Mouse (Mus musculus) embryonic facial prominence, embryonic 15.5 days (tissue): ENCODE measurements around the gene Parp16. TPM values are rescaled to one million over a fixed set of nuclear protein-coding genes. Genes with fewer than 3 reads are reported as not detected.
"Not testable (repeated sequence)": the region's sequence is repeated elsewhere in the genome, so short reads cannot be mapped to it uniquely, and the experiment has no call there.

ENCODE experiments used
- ATAC-seq: fragments of 200-750 bp; cut with Nextera tagmentation; 2 replicates; pipeline ENCODE4 v1.8.0; 2017; ENCODE audit warnings: low read depth, moderate TSS enrichment; ENCODE audit not compliant: insufficient number of reproducible peaks, low FRiP score, low TSS enrichment
- H3K27ac ChIP-seq: fragments of 300-500 bp; sonication (generic); replicated peaks from 2 replicates; pipeline ENCODE4 v1.5.1; 2015; ENCODE audit warnings: mild to moderate bottlenecking, inconsistent platforms
- H3K27me3 ChIP-seq: fragments of 300-500 bp; sonication (generic); 2 replicates; pipeline ENCODE4 v1.6.1; 2015; ENCODE audit warnings: inconsistent platforms
- H3K36me3 ChIP-seq: fragments of 300-500 bp; sonication (generic); 2 replicates; pipeline ENCODE4 v1.6.1; 2015; ENCODE audit warnings: mild to moderate bottlenecking, inconsistent platforms
- H3K4me1 ChIP-seq: fragments of 300-500 bp; sonication (generic); 2 replicates; pipeline ENCODE4 v1.6.1; 2015; ENCODE audit warnings: inconsistent platforms
- H3K4me2 ChIP-seq: fragments of 300-500 bp; sonication (generic); replicated peaks from 2 replicates; pipeline ENCODE4 v1.6.1; 2015; ENCODE audit warnings: mild to moderate bottlenecking, inconsistent platforms
- H3K4me3 ChIP-seq: fragments of 300-500 bp; sonication (generic); replicated peaks from 2 replicates; pipeline ENCODE4 v1.5.1; 2015; ENCODE audit warnings: mild to moderate bottlenecking, inconsistent platforms
- H3K9ac ChIP-seq: fragments of 300-500 bp; sonication (generic); 2 replicates; pipeline ENCODE4 v1.6.1; 2015; ENCODE audit warnings: inconsistent platforms
- H3K9me3 ChIP-seq: fragments of 300-500 bp; sonication (generic); replicated peaks from 2 replicates; pipeline ENCODE4 v1.6.1; 2016; ENCODE audit warnings: inconsistent platforms
- WGBS: fragments of 180-500 bp; shearing (Covaris S2); methylation state at CpG from one replicate; pipeline ENCODE4 v1.1.7; 2015; 5-methylcytosine and 5-hydroxymethylcytosine counted together
- polyA plus RNA-seq: library from polyadenylated mRNA; unstranded; fragments of >200 nt; fragmentation: Nextera tagmentation; extraction: Ambion mirVana; gene quantifications from 2 replicates; pipeline ENCODE4 v1.2.1, GENCODE M21; 2015

The Parp16 gene
- polyA plus RNA-seq, 1 experiment from 2014 or later, result 8.9 TPM

- no peaks in the 10 kb centered on the region for H3K9me3 ChIP-seq
- H3K4me3 ChIP-seq, result peak overlapping the region; percentile 74
- H3K9ac ChIP-seq, result peak overlapping the region; percentile 69
- H3K27ac ChIP-seq, result peak overlapping the region; percentile 88
- no peaks in the 10 kb centered on the region for H3K27me3 ChIP-seq
- WGBS, result under 1% methylated on average over 59 of the region's 59 CpGs
- H3K4me2 ChIP-seq, result peak overlapping the region; percentile 95
- H3K36me3 ChIP-seq, result no peaks in the 10 kb centered on the region
- peaks cover 16% of the 10 kb centered on the region for H3K4me1 ChIP-seq
- peak; percentile 93 for ATAC-seq
Measured at GRCm38 (mm10) chr9:65214778-65215493, 19.8 kb downstream of the Parp16 start.

DNA sequence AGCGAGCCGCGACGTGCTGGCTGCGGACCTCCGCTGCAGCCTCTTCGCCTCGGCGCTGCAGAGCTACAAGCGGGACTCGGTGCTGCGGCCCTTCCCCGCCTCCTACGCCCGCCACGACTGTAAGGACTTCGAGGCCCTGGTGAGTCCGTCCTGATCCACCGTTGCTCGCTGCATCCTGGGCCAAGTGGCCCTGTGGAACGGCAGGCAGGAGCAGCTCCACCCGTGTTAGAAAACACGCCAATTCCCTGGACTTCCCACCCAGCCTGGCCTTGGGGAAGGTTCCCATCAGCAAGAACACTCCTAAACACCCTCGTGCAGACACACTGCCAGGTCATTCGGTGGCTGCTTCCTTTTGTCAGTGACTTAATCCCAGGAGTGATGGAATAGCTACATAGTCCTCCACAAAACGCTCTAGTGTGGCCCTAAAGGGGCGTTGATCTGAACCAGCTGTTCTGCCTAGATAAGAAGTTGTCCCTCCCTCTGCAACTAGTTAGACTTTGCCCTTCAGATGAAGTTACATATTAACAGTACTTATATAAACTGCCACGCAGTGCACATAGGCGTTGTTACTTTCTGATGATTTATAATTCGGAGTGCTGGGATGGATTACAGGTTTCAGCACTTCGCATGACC, 20.5 kb downstream of the Parp16 start:
- 9% methylated on average over 31 of the region's 31 CpGs for WGBS
- ATAC-seq, result no peak
- peak overlapping the region; percentile 74 for H3K4me3 ChIP-seq
- peak overlapping the region; percentile 95 for H3K4me2 ChIP-seq
- no peaks in the 10 kb centered on the region for H3K36me3 ChIP-seq
- peak overlapping the region; percentile 88 for H3K27ac ChIP-seq
- H3K9ac ChIP-seq, result peak overlapping the region; percentile 69
- H3K27me3 ChIP-seq, result no peaks in the 10 kb centered on the region
- H3K4me1 ChIP-seq, result peaks cover 18% of the 10 kb centered on the region
- no peaks in the 10 kb centered on the region for H3K9me3 ChIP-seq

- Histone ChIP-seq H3K4me1 (peaks cover 20% of the 10 kb centered on the region), H3K4me3 (no peak overlapping the region), H3K27me3 (no peaks in the 10 kb centered on the region), H3K36me3 (no peaks in the 10 kb centered on the region), H3K4me2 (no peak overlapping the region), H3K9ac (no peak overlapping the region), H3K9me3 (no peaks in the 10 kb centered on the region), H3K27ac (no peak overlapping the region)
- no peak for ATAC-seq
- 48% methylated on average over 8 of the region's 8 CpGs for WGBS
Measured at GRCm38 (mm10) chr9:65216972-65217371, 21.8 kb downstream of the Parp16 start.

GRCm38 (mm10) chr9:65217661-65218060, 22.5 kb downstream of the Parp16 start:
- no peaks in the 10 kb centered on the region for H3K9me3 ChIP-seq

GRCm38 (mm10) chr9:65218916-65219315, 23.8 kb downstream of the Parp16 start:
- no peaks in the 10 kb centered on the region for H3K9me3 ChIP-seq
- H3K4me3 ChIP-seq, result no peak overlapping the region
- H3K36me3 ChIP-seq, result no peaks in the 10 kb centered on the region
- H3K27me3 ChIP-seq, result no peaks in the 10 kb centered on the region
- WGBS, result 54% methylated on average over 1 of the region's 1 CpGs
- H3K4me1 ChIP-seq, result peaks cover 20% of the 10 kb centered on the region
- no peak for ATAC-seq
- H3K9ac ChIP-seq, result no peak overlapping the region
- no peak overlapping the region for H3K27ac ChIP-seq
- no peak overlapping the region for H3K4me2 ChIP-seq

More at GRCm38 (mm10) chr9:65217661-65218060, 22.5 kb downstream of the Parp16 start:
- Histone ChIP-seq H3K4me2 (no peak overlapping the region), H3K4me1 (peaks cover 20% of the 10 kb centered on the region), H3K27ac (no peak overlapping the region), H3K36me3 (no peaks in the 10 kb centered on the region), H3K27me3 (no peaks in the 10 kb centered on the region), H3K4me3 (no peak overlapping the region), H3K9ac (no peak overlapping the region)
- no peak for ATAC-seq
- 58% methylated on average over 6 of the region's 6 CpGs for WGBS

DNA sequence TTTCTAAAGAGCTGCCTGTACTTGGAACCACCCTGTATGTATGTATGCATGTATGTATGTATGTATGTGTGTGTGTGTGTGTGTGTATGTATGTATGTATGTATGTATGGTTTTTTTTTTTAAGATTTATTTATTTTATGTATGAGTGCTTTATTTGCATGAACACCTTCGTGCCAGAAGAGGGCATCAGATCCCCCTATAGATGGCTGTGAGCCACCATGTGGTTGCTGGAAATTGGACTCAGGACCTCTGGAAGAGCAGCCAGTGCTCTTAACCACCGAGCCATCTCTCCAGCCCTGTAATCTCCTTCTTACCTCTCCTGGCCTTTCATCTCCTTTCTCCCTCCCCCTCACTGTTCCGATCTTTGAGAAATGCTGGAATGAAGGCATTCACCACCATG, 25.2 kb downstream of the Parp16 start:
- H3K9me3 ChIP-seq, H3K27me3 ChIP-seq, H3K4me2 ChIP-seq, H3K4me3 ChIP-seq, H3K36me3 ChIP-seq, ATAC-seq, H3K27ac ChIP-seq, H3K9ac ChIP-seq: not testable (repeated sequence)
- H3K4me1 ChIP-seq, result peaks cover 13% of the 10 kb centered on the region
- 37% methylated on average over 3 of the region's 3 CpGs for WGBS

- 70% methylated on average over 6 of the region's 6 CpGs for WGBS
- Histone ChIP-seq H3K36me3 (no peaks in the 10 kb centered on the region), H3K4me2 (no peak overlapping the region), H3K4me3 (no peak overlapping the region), H3K9ac (no peak overlapping the region), H3K4me1 (0 out of 2 replicates have a peak, but pooled peaks cover 5% of the 10 kb centered on the region), H3K9me3 (no peaks in the 10 kb centered on the region), H3K27ac (no peak overlapping the region), H3K27me3 (no peaks in the 10 kb centered on the region)
- ATAC-seq, result no peak
Measured at GRCm38 (mm10) chr9:65223927-65224326, 28.8 kb downstream of the Parp16 start.

DNA sequence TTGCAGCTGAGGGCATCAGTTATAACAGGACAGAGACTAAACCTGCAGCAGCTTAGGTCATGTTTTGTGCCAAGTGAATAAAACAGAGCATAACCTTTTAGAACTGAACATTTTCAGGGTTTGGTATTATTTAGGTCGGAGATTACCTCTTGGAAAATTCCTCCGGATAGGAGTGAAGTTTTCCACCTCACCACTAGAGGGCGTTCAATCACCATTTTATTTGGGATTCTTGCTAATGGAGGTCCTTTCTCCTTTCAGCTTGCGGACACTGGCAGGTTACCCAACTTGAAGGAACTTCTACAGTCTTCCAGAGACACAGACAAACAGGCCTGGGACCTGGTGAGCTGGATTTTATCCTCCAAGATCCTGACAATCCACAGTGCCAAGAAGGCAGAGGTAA, 30.6 kb downstream of the Parp16 start:
- peaks cover 7% of the 10 kb centered on the region; the same call in 1 of the 2 replicates for H3K36me3 ChIP-seq
- H3K9me3 ChIP-seq, result no peaks in the 10 kb centered on the region
- 30% methylated on average over 4 of the region's 4 CpGs for WGBS
- H3K4me2 ChIP-seq, result no peak overlapping the region
- H3K4me1 ChIP-seq, result 0 out of 2 replicates have a peak, but pooled peaks cover under 1% of the 10 kb centered on the region
- H3K27me3 ChIP-seq, result no peaks in the 10 kb centered on the region
- H3K9ac ChIP-seq, result no peak overlapping the region
- H3K27ac ChIP-seq, result no peak overlapping the region
- no peak overlapping the region for H3K4me3 ChIP-seq
- no peak for ATAC-seq

GRCm38 (mm10) chr9:65230250-65230649, 35.1 kb downstream of the Parp16 start:
- no peak for ATAC-seq
- Histone ChIP-seq H3K4me1 (peaks cover 10% of the 10 kb centered on the region; the same call in 1 of the 2 replicates), H3K9me3 (no peaks in the 10 kb centered on the region), H3K27me3 (no peaks in the 10 kb centered on the region), H3K9ac (no peak overlapping the region), H3K4me2 (no peak overlapping the region), H3K4me3 (no peak overlapping the region), H3K27ac (no peak overlapping the region), H3K36me3 (peaks cover 7% of the 10 kb centered on the region; the same call in 1 of the 2 replicates)
- 75% methylated on average over 6 of the region's 6 CpGs for WGBS

GRCm38 (mm10) chr9:65231284-65231683, 36.1 kb downstream of the Parp16 start:
- ATAC-seq, result no peak
- 33% methylated on average over 8 of the region's 8 CpGs for WGBS
- H3K4me2 ChIP-seq, result no peak overlapping the region
- H3K9me3 ChIP-seq, result no peaks in the 10 kb centered on the region
- no peak overlapping the region for H3K9ac ChIP-seq
- H3K36me3 ChIP-seq, result peaks cover 7% of the 10 kb centered on the region; the same call in 1 of the 2 replicates
- H3K4me1 ChIP-seq, result peaks cover 10% of the 10 kb centered on the region; the same call in 1 of the 2 replicates
- H3K27me3 ChIP-seq, result no peaks in the 10 kb centered on the region
- H3K4me3 ChIP-seq, result no peak overlapping the region
- H3K27ac ChIP-seq, result no peak overlapping the region

DNA sequence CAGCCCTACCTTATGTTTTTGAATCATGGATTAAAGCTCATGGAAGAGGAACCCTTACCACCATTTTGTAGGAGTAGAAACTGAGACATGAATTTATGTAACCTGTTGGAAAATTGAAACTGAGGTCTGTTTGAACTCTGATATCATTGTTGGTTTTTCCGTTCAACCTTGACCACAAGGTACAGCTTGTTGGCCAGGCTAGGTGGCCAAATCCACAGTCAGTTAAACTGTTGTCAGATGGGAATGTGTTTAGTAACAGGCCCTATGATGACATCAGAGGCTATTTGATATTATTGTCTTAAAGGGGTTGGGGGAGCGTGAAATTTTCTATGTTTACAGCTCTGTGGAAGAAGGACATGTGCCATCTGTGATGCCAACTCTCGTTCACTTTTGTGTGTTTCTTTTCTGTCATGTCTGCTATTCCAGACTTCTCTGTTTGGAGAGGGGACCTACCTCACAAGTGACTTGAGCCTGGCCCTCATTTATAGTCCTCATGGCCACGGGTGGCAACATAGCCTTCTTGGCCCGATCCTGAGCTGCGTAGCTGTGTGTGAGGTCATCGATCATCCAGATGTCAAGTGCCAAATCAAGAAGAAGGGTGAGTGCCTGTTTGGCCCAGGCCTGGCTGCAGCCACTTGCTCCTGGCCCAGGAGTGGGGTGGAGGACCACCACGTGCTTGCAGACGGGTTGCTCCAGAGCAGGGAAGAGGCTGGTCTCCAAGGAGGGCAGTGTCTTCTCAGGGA, 38.3 kb downstream of the Parp16 start:
- Histone ChIP-seq H3K27me3 (no peaks in the 10 kb centered on the region), H3K9ac (no peak overlapping the region), H3K36me3 (peaks cover 7% of the 10 kb centered on the region; the same call in 1 of the 2 replicates), H3K4me1 (peaks cover 16% of the 10 kb centered on the region), H3K4me3 (no peak overlapping the region), H3K27ac (no peak overlapping the region), H3K4me2 (no peak overlapping the region), H3K9me3 (no peaks in the 10 kb centered on the region)
- no peak for ATAC-seq
- 84% methylated on average over 9 of the region's 9 CpGs for WGBS
